Mouse (Mus musculus) heart, embryonic 14.5 days (tissue): ENCODE data around the gene Pax1. TPM values are rescaled to one million over a fixed set of nuclear protein-coding genes. Genes with fewer than 3 reads are reported as not detected.
A peak's percentile ranks its signal among the peaks of the same experiment; 100 is the strongest.

ENCODE experiments used
- ATAC-seq: fragments of 200-750 bp; cut with Nextera tagmentation; 2 replicates; pipeline ENCODE4 v1.8.0; 2017; ENCODE audit warnings: low read depth, moderate TSS enrichment; ENCODE audit not compliant: insufficient number of reproducible peaks, insufficient read depth, low FRiP score
- H3K27ac ChIP-seq, 2 experiments: fragments of 200-500 bp in 1 of 2; fragments of 300-500 bp in 1 of 2; sonication (generic) in 1 of 2; replicated peaks in 1 of 2; 2 replicates each; pipeline ENCODE4 v1.5.1; 2012 to 2014; ENCODE audit warnings: low read depth in 2 of 2, low read length in 2 of 2, control low read depth in 1 of 2, mild to moderate bottlenecking in 1 of 2, mixed read lengths in 1 of 2; ENCODE audit not compliant: control insufficient read depth in 1 of 2, insufficient read depth in 1 of 2
- H3K27me3 ChIP-seq: fragments of 300-500 bp; sonication (generic); 2 replicates; pipeline ENCODE4 v1.6.1; 2014; ENCODE audit warnings: mild to moderate bottlenecking, low read length, control low read depth; ENCODE audit not compliant: control insufficient read depth, insufficient read depth
- H3K36me3 ChIP-seq: fragments of 300-500 bp; sonication (generic); 2 replicates; pipeline ENCODE4 v1.6.1; 2014; ENCODE audit warnings: mild to moderate bottlenecking, control low read depth, low read length, mixed read lengths; ENCODE audit not compliant: control insufficient read depth, insufficient read depth
- H3K4me1 ChIP-seq, 2 experiments: fragments of 200-500 bp in 1 of 2; fragments of 300-500 bp in 1 of 2; sonication (generic) in 1 of 2; 2 replicates each; pipeline ENCODE4 v1.6.1; 2012 to 2014; ENCODE audit warnings: low read length in 2 of 2, control low read depth in 1 of 2, mixed read lengths in 1 of 2; ENCODE audit not compliant: control insufficient read depth in 2 of 2, insufficient read depth in 2 of 2
- H3K4me2 ChIP-seq: fragments of 300-500 bp; sonication (generic); 2 replicates; pipeline ENCODE4 v1.6.1; 2014; ENCODE audit warnings: mild to moderate bottlenecking, low read length
- H3K4me3 ChIP-seq, 2 experiments: fragments of 200-500 bp in 1 of 2; fragments of 300-500 bp in 1 of 2; sonication (generic) in 1 of 2; 2 replicates each; pipeline ENCODE4 v1.5.1; 2012 to 2014; ENCODE audit warnings: low read length in 2 of 2, mild to moderate bottlenecking in 2 of 2, control low read depth in 1 of 2, low read depth in 1 of 2, moderate library complexity in 1 of 2; ENCODE audit not compliant: control insufficient read depth in 1 of 2, insufficient read depth in 1 of 2
- H3K9ac ChIP-seq: fragments of 300-500 bp; sonication (generic); 2 replicates; pipeline ENCODE4 v1.6.1; 2014; ENCODE audit warnings: mild to moderate bottlenecking, low read length
- H3K9me3 ChIP-seq: fragments of 300-500 bp; sonication (generic); 2 replicates; pipeline ENCODE4 v1.6.1; 2016; ENCODE audit warnings: low read length, control low read depth; ENCODE audit not compliant: control insufficient read depth
- WGBS: fragments of 180-500 bp; shearing (Covaris S2); extraction: QIAGEN DNeasy Blood & Tissue Kit; methylation state at CpG from one replicate; pipeline ENCODE4 v1.1.7; 2014; 5-methylcytosine and 5-hydroxymethylcytosine counted together
- polyA plus RNA-seq: library from polyadenylated mRNA; unstranded; fragments of >200 nt; fragmentation: Nextera tagmentation; extraction: Ambion mirVana; gene quantifications from 2 replicates; pipeline ENCODE4 v1.2.1, GENCODE M21; 2014

The Pax1 gene
- polyA plus RNA-seq: not detected in 2 replicates

- H3K27ac ChIP-seq: no peak within 1 kb of the TSS
- no peaks in the 10 kb centered on the region for H3K9me3 ChIP-seq
- H3K27me3 ChIP-seq: peaks cover 97% of the 10 kb centered on the region
- H3K4me3 ChIP-seq: peak within 1 kb of the TSS in 1 of 2 experiments; percentile 9; a peak in 1 of 4 replicates
- peak within 1 kb of the TSS; percentile 27 for H3K4me2 ChIP-seq
- ATAC-seq: no peak
- H3K9ac ChIP-seq: no peak within 1 kb of the TSS
- H3K36me3 ChIP-seq: no peaks in the 10 kb centered on the region
- 0 out of 4 replicates have a peak, but pooled peaks cover 0 to 4% of the 10 kb centered on the region in 2 experiments for H3K4me1 ChIP-seq
- 3% methylated on average over 18 of the region's 18 CpGs for WGBS
Measured at GRCm38 (mm10) chr2:147361581-147361980, at the start of gene Pax1. Gene Pax1, plus strand, starts transcription at chr2:147361925.

- H3K4me2 ChIP-seq: no peak overlapping the region
- no peaks in the 10 kb centered on the region for H3K4me1 ChIP-seq
- no peak overlapping the region for H3K9ac ChIP-seq
- peaks cover 18% of the 10 kb centered on the region for H3K27me3 ChIP-seq
- 16% methylated on average over 9 of the region's 9 CpGs for WGBS
- no peak overlapping the region for H3K27ac ChIP-seq
- H3K4me3 ChIP-seq: no peak overlapping the region
- H3K9me3 ChIP-seq: no peaks in the 10 kb centered on the region
- H3K36me3 ChIP-seq: no peaks in the 10 kb centered on the region
- ATAC-seq: no peak
Measured at GRCm38 (mm10) chr2:147321036-147321435, 40.7 kb upstream of the Pax1 start.

- H3K4me2 ChIP-seq: no peak overlapping the region
- no peaks in the 10 kb centered on the region for H3K4me1 ChIP-seq
- no peak overlapping the region for H3K9ac ChIP-seq
- ATAC-seq: no peak
- 86% methylated on average over 2 of the region's 2 CpGs for WGBS
- H3K27ac ChIP-seq: no peak overlapping the region
- H3K4me3 ChIP-seq: no peak overlapping the region
- no peaks in the 10 kb centered on the region for H3K36me3 ChIP-seq
- H3K9me3 ChIP-seq: no peaks in the 10 kb centered on the region
- H3K27me3 ChIP-seq: peaks cover 12% of the 10 kb centered on the region
Measured at GRCm38 (mm10) chr2:147325178-147325577, 36.5 kb upstream of the Pax1 start.

GRCm38 (mm10) chr2:147332731-147333130 is 29.0 kb upstream of the Pax1 start:
- H3K27me3 ChIP-seq: no peaks in the 10 kb centered on the region
- no peak overlapping the region for H3K4me2 ChIP-seq
- H3K27ac ChIP-seq: no peak overlapping the region
- H3K4me3 ChIP-seq: no peak overlapping the region
- no peak for ATAC-seq
- H3K9me3 ChIP-seq: no peaks in the 10 kb centered on the region
- no peaks in the 10 kb centered on the region for H3K4me1 ChIP-seq
- WGBS: 77% methylated on average over 2 of the region's 2 CpGs
- H3K36me3 ChIP-seq: no peaks in the 10 kb centered on the region
- no peak overlapping the region for H3K9ac ChIP-seq

- no peak overlapping the region for H3K4me3 ChIP-seq
Measured at GRCm38 (mm10) chr2:147338729-147339128, 23.0 kb upstream of the Pax1 start.

GRCm38 (mm10) chr2:147339796-147340195 is 21.9 kb upstream of the Pax1 start:
- no peak overlapping the region for H3K27ac ChIP-seq
- no peak overlapping the region for H3K9ac ChIP-seq
- no peak for ATAC-seq
- no peak overlapping the region for H3K4me2 ChIP-seq
- H3K36me3 ChIP-seq: no peaks in the 10 kb centered on the region
- no peaks in the 10 kb centered on the region for H3K4me1 ChIP-seq
- H3K27me3 ChIP-seq: no peaks in the 10 kb centered on the region
- no peak overlapping the region for H3K4me3 ChIP-seq
- no peaks in the 10 kb centered on the region for H3K9me3 ChIP-seq
- 79% methylated on average over 4 of the region's 4 CpGs for WGBS

More at GRCm38 (mm10) chr2:147338729-147339128, 23.0 kb upstream of the Pax1 start:
- Histone ChIP-seq H3K4me1 (no peaks in the 10 kb centered on the region), H3K4me2 (no peak overlapping the region), H3K27ac (no peak overlapping the region), H3K36me3 (no peaks in the 10 kb centered on the region), H3K27me3 (no peaks in the 10 kb centered on the region), H3K9ac (no peak overlapping the region), H3K9me3 (no peaks in the 10 kb centered on the region)
- no peak for ATAC-seq
- 57% methylated on average over 15 of the region's 15 CpGs for WGBS

- no peak overlapping the region for H3K27ac ChIP-seq
- H3K9me3 ChIP-seq: no peaks in the 10 kb centered on the region
- H3K36me3 ChIP-seq: no peaks in the 10 kb centered on the region
- no peak overlapping the region for H3K4me2 ChIP-seq
- no peaks in the 10 kb centered on the region for H3K4me1 ChIP-seq
- no peak overlapping the region for H3K4me3 ChIP-seq
- 12% methylated on average over 2 of the region's 2 CpGs for WGBS
- no peak for ATAC-seq
- H3K9ac ChIP-seq: no peak overlapping the region
- H3K27me3 ChIP-seq: no peaks in the 10 kb centered on the region
Measured at GRCm38 (mm10) chr2:147342198-147342597, 19.5 kb upstream of the Pax1 start.

- no peaks in the 10 kb centered on the region for H3K36me3 ChIP-seq
- H3K27me3 ChIP-seq: peaks cover 88% of the 10 kb centered on the region
- WGBS: 7% methylated on average over 4 of the region's 4 CpGs
- H3K4me3 ChIP-seq: no peak overlapping the region
- no peak overlapping the region for H3K4me2 ChIP-seq
- no peaks in the 10 kb centered on the region for H3K4me1 ChIP-seq
- no peak overlapping the region for H3K27ac ChIP-seq
- no peak overlapping the region for H3K9ac ChIP-seq
- no peak for ATAC-seq
- no peaks in the 10 kb centered on the region for H3K9me3 ChIP-seq
Measured at GRCm38 (mm10) chr2:147359716-147360115, 2.0 kb upstream of the Pax1 start.
